Mouse (Mus musculus): ENCODE data around the gene Cphx2. TPM values are rescaled to one million over a fixed set of nuclear protein-coding genes. Genes with fewer than 3 reads are reported as not detected.
"Not testable (repeated sequence)": the region's sequence is repeated elsewhere in the genome, so short reads cannot be mapped to it uniquely, and the experiment has no call there.

Cphx2 gene
- not detected in 2 replicates for polyA plus RNA-seq (2015; fragmentation: Nextera tagmentation; extraction: Ambion mirVana)

- H3K4me2 ChIP-seq (replicated peaks; ENCODE audit: low read depth); H3K9me3 ChIP-seq (ENCODE audit: control insufficient read depth, low read length); H3K4me1 ChIP-seq (replicated peaks; ENCODE audit: control insufficient read depth, insufficient read depth); H3K27me3 ChIP-seq (ENCODE audit: control insufficient read depth, insufficient read depth, low read length); H3K27ac ChIP-seq (replicated peaks); ATAC-seq (ENCODE audit: low FRiP score, low TSS enrichment); H3K9ac ChIP-seq (ENCODE audit: low read length); DNase-seq (ENCODE audit: low spot score); H3K4me3 ChIP-seq (ENCODE audit: low read depth, low read length); H3K36me3 ChIP-seq (ENCODE audit: control insufficient read depth, insufficient read depth, low read length): not testable (repeated sequence)
- WGBS = no CpG with 5 or more reads among the region's 6 CpGs
Observed at GRCm38 (mm10) chr14:26081216-26081615, at the start of gene Cphx2. Gene Cphx2, plus strand, starts transcription at chr14:26081516.

GRCm38 (mm10) chr14:26034364-26034763 lies 47.0 kb upstream of the Cphx2 start:
- no CpG with 5 or more reads among the region's 3 CpGs for WGBS
- H3K27me3 ChIP-seq (ENCODE audit: control insufficient read depth, insufficient read depth, low read length); H3K9ac ChIP-seq (ENCODE audit: low read length); H3K36me3 ChIP-seq (ENCODE audit: control insufficient read depth, insufficient read depth, low read length); H3K9me3 ChIP-seq (ENCODE audit: control insufficient read depth, low read length); H3K4me1 ChIP-seq (replicated peaks; ENCODE audit: control insufficient read depth, insufficient read depth); H3K4me3 ChIP-seq (ENCODE audit: low read depth, low read length); H3K4me2 ChIP-seq (replicated peaks; ENCODE audit: low read depth); DNase-seq (ENCODE audit: low spot score); H3K27ac ChIP-seq (replicated peaks): not testable (repeated sequence)
- ATAC-seq (ENCODE audit: low FRiP score, low TSS enrichment) = peak; percentile 79

GRCm38 (mm10) chr14:26035439-26035838 lies 45.9 kb upstream of the Cphx2 start:
- not testable (repeated sequence) for H3K4me3 ChIP-seq (ENCODE audit: low read depth, low read length); H3K4me1 ChIP-seq (replicated peaks; ENCODE audit: control insufficient read depth, insufficient read depth); H3K27me3 ChIP-seq (ENCODE audit: control insufficient read depth, insufficient read depth, low read length); H3K9ac ChIP-seq (ENCODE audit: low read length); H3K9me3 ChIP-seq (ENCODE audit: control insufficient read depth, low read length); H3K4me2 ChIP-seq (replicated peaks; ENCODE audit: low read depth); H3K36me3 ChIP-seq (ENCODE audit: control insufficient read depth, insufficient read depth, low read length); DNase-seq (ENCODE audit: low spot score); H3K27ac ChIP-seq (replicated peaks)
- WGBS = no CpG with 5 or more reads among the region's 6 CpGs
- peak; percentile 71 for ATAC-seq (ENCODE audit: low FRiP score, low TSS enrichment)

GRCm38 (mm10) chr14:26042611-26043010 lies 38.7 kb upstream of the Cphx2 start, which contains the start of gene Gm9780:
Gene Gm9780, minus strand, starts transcription at chr14:26042711.
- not testable (repeated sequence) for H3K36me3 ChIP-seq (ENCODE audit: control insufficient read depth, insufficient read depth, low read length); H3K27ac ChIP-seq (replicated peaks); H3K9ac ChIP-seq (ENCODE audit: low read length); DNase-seq (ENCODE audit: low spot score); H3K4me2 ChIP-seq (replicated peaks; ENCODE audit: low read depth); H3K4me3 ChIP-seq (ENCODE audit: low read depth, low read length); H3K27me3 ChIP-seq (ENCODE audit: control insufficient read depth, insufficient read depth, low read length); H3K4me1 ChIP-seq (replicated peaks; ENCODE audit: control insufficient read depth, insufficient read depth); H3K9me3 ChIP-seq (ENCODE audit: control insufficient read depth, low read length)
- no CpG with 5 or more reads among the region's 26 CpGs for WGBS
- peak; percentile 51; the same call in 1 of the 2 replicates for ATAC-seq (ENCODE audit: low FRiP score, low TSS enrichment)

- H3K36me3 ChIP-seq (ENCODE audit: control insufficient read depth, insufficient read depth, low read length); H3K27ac ChIP-seq (replicated peaks); H3K4me2 ChIP-seq (replicated peaks; ENCODE audit: low read depth); H3K9me3 ChIP-seq (ENCODE audit: control insufficient read depth, low read length); H3K27me3 ChIP-seq (ENCODE audit: control insufficient read depth, insufficient read depth, low read length); H3K4me3 ChIP-seq (ENCODE audit: low read depth, low read length); H3K9ac ChIP-seq (ENCODE audit: low read length); ATAC-seq (ENCODE audit: low FRiP score, low TSS enrichment); H3K4me1 ChIP-seq (replicated peaks; ENCODE audit: control insufficient read depth, insufficient read depth); DNase-seq (ENCODE audit: low spot score): not testable (repeated sequence)
- no CpG with 5 or more reads among the region's 5 CpGs for WGBS
Observed at GRCm38 (mm10) chr14:26045007-26045406, 36.3 kb upstream of the Cphx2 start.

GRCm38 (mm10) chr14:26047026-26047425 lies 34.3 kb upstream of the Cphx2 start:
- H3K27me3 ChIP-seq (ENCODE audit: control insufficient read depth, insufficient read depth, low read length); H3K9ac ChIP-seq (ENCODE audit: low read length); H3K4me2 ChIP-seq (replicated peaks; ENCODE audit: low read depth); H3K4me1 ChIP-seq (replicated peaks; ENCODE audit: control insufficient read depth, insufficient read depth); H3K9me3 ChIP-seq (ENCODE audit: control insufficient read depth, low read length); H3K36me3 ChIP-seq (ENCODE audit: control insufficient read depth, insufficient read depth, low read length); ATAC-seq (ENCODE audit: low FRiP score, low TSS enrichment); DNase-seq (ENCODE audit: low spot score); H3K27ac ChIP-seq (replicated peaks); H3K4me3 ChIP-seq (ENCODE audit: low read depth, low read length): not testable (repeated sequence)
- WGBS = no CpG with 5 or more reads among the region's 8 CpGs

- H3K4me2 ChIP-seq (replicated peaks; ENCODE audit: low read depth); H3K36me3 ChIP-seq (ENCODE audit: control insufficient read depth, insufficient read depth, low read length); H3K4me1 ChIP-seq (replicated peaks; ENCODE audit: control insufficient read depth, insufficient read depth); H3K27me3 ChIP-seq (ENCODE audit: control insufficient read depth, insufficient read depth, low read length); H3K27ac ChIP-seq (replicated peaks); H3K9me3 ChIP-seq (ENCODE audit: control insufficient read depth, low read length); H3K4me3 ChIP-seq (ENCODE audit: low read depth, low read length); H3K9ac ChIP-seq (ENCODE audit: low read length); ATAC-seq (ENCODE audit: low FRiP score, low TSS enrichment); DNase-seq (ENCODE audit: low spot score): not testable (repeated sequence)
- WGBS = no CpG with 5 or more reads among the region's 9 CpGs
Observed at GRCm38 (mm10) chr14:26048767-26049166, 32.5 kb upstream of the Cphx2 start.

GRCm38 (mm10) chr14:26058184-26058583 lies 23.1 kb upstream of the Cphx2 start:
- H3K4me3 ChIP-seq (ENCODE audit: low read depth, low read length); DNase-seq (ENCODE audit: low spot score); H3K27me3 ChIP-seq (ENCODE audit: control insufficient read depth, insufficient read depth, low read length); H3K36me3 ChIP-seq (ENCODE audit: control insufficient read depth, insufficient read depth, low read length); H3K4me1 ChIP-seq (replicated peaks; ENCODE audit: control insufficient read depth, insufficient read depth); H3K9me3 ChIP-seq (ENCODE audit: control insufficient read depth, low read length); H3K9ac ChIP-seq (ENCODE audit: low read length); H3K4me2 ChIP-seq (replicated peaks; ENCODE audit: low read depth); H3K27ac ChIP-seq (replicated peaks): not testable (repeated sequence)
- ATAC-seq (ENCODE audit: low FRiP score, low TSS enrichment) = peak; percentile 51; the same call in 1 of the 2 replicates
- WGBS = no CpG with 5 or more reads among the region's 3 CpGs

- not testable (repeated sequence) for DNase-seq (ENCODE audit: low spot score); H3K4me2 ChIP-seq (replicated peaks; ENCODE audit: low read depth); H3K36me3 ChIP-seq (ENCODE audit: control insufficient read depth, insufficient read depth, low read length); H3K9me3 ChIP-seq (ENCODE audit: control insufficient read depth, low read length); H3K4me1 ChIP-seq (replicated peaks; ENCODE audit: control insufficient read depth, insufficient read depth); H3K27me3 ChIP-seq (ENCODE audit: control insufficient read depth, insufficient read depth, low read length); ATAC-seq (ENCODE audit: low FRiP score, low TSS enrichment); H3K9ac ChIP-seq (ENCODE audit: low read length); H3K4me3 ChIP-seq (ENCODE audit: low read depth, low read length); H3K27ac ChIP-seq (replicated peaks)
- WGBS = no CpG with 5 or more reads among the region's 6 CpGs
Observed at GRCm38 (mm10) chr14:26059362-26059761, 22.0 kb upstream of the Cphx2 start.

Data from stomach, postnatal 0 days (tissue).